Mouse (Mus musculus) intestine, embryonic 15.5 days (tissue): ENCODE data around the gene Cldn4. TPM values are rescaled to one million over a fixed set of nuclear protein-coding genes. Genes with fewer than 3 reads are reported as not detected.

Experiments used
- ATAC-seq: fragments of 200-750 bp; cut with Nextera tagmentation; 2 replicates; pipeline ENCODE4 v1.8.0; 2017; ENCODE audit warnings: moderate TSS enrichment, moderate library complexity
- H3K27ac ChIP-seq: fragments of 300-500 bp; sonication (generic); 2 replicates; pipeline ENCODE4 v1.5.1; 2015; ENCODE audit warnings: mild to moderate bottlenecking, inconsistent platforms
- H3K27me3 ChIP-seq: fragments of 300-500 bp; sonication (generic); replicated peaks from 2 replicates; pipeline ENCODE4 v1.6.1; 2015; ENCODE audit warnings: inconsistent platforms
- H3K36me3 ChIP-seq: fragments of 300-500 bp; sonication (generic); 2 replicates; pipeline ENCODE4 v1.6.1; 2015; ENCODE audit warnings: inconsistent platforms
- H3K4me1 ChIP-seq: fragments of 300-500 bp; sonication (generic); replicated peaks from 2 replicates; pipeline ENCODE4 v1.6.1; 2015; ENCODE audit warnings: inconsistent platforms
- H3K4me2 ChIP-seq: fragments of 300-500 bp; sonication (generic); replicated peaks from 2 replicates; pipeline ENCODE4 v1.6.1; 2015; ENCODE audit warnings: mild to moderate bottlenecking, inconsistent platforms
- H3K4me3 ChIP-seq: fragments of 300-500 bp; sonication (generic); replicated peaks from 2 replicates; pipeline ENCODE4 v1.5.1; 2015; ENCODE audit warnings: inconsistent platforms
- H3K9ac ChIP-seq: fragments of 300-500 bp; sonication (generic); 2 replicates; pipeline ENCODE4 v1.6.1; 2015; ENCODE audit warnings: inconsistent platforms
- H3K9me3 ChIP-seq: fragments of 300-500 bp; sonication (generic); 2 replicates; pipeline ENCODE4 v1.6.1; 2016; ENCODE audit warnings: inconsistent platforms
- WGBS: fragments of 180-500 bp; shearing (Covaris S2); methylation state at CpG from one replicate; pipeline ENCODE4 v1.1.7; 2015; 5-methylcytosine and 5-hydroxymethylcytosine counted together
- polyA plus RNA-seq: library from polyadenylated mRNA; unstranded; fragments of >200 nt; fragmentation: Nextera tagmentation; extraction: Ambion mirVana; gene quantifications from 2 replicates; pipeline ENCODE4 v1.2.1, GENCODE M21; 2015

The Cldn4 gene
- polyA plus RNA-seq: 45.6 and 49.2 TPM in 2 replicates

GRCm38 (mm10) chr5:134946857-134947255, at the start of gene Cldn4:
Cldn4 (minus strand) TSS chr5:134946934.
- H3K9me3 ChIP-seq: no peaks in the 10 kb centered on the region
- peak within 1 kb of the TSS; percentile 88 for H3K27ac ChIP-seq
- 0 out of 2 replicates have a peak, but pooled peaks cover 7% of the 10 kb centered on the region for H3K27me3 ChIP-seq
- peak within 1 kb of the TSS; percentile 45 for H3K4me3 ChIP-seq
- peak within 1 kb of the TSS; percentile 52 for H3K9ac ChIP-seq
- WGBS: 13% methylated on average over 11 of the region's 11 CpGs
- ATAC-seq: peak; percentile 81
- H3K4me1 ChIP-seq: peaks cover 24% of the 10 kb centered on the region
- no peaks in the 10 kb centered on the region for H3K36me3 ChIP-seq
- H3K4me2 ChIP-seq: peak within 1 kb of the TSS; percentile 46

DNA sequence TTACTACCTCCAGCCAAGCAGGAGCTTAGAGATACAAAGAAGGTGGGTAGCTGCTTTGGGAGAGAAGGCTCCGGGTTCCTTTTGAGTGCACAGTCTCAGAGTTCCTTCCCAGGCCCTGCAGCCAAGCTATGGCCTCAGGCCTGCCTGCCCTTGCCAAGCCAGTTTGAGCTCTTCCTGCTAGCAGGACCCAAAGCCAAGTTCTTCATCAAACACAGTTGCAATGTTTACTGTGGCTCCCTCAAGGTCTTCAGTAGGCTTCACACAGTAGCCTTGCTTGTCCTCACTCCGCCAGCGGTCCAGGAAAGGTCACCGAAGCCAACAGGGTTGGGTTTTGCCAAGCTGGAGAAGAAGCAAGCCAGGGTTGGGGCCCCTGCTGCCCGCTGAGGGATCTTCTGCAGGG, 45.8 kb upstream of the Cldn4 start:
- Histone ChIP-seq H3K27me3 (peaks cover 5% of the 10 kb centered on the region), H3K9me3 (no peaks in the 10 kb centered on the region), H3K9ac (no peak overlapping the region), H3K36me3 (no peaks in the 10 kb centered on the region), H3K4me3 (no peak overlapping the region), H3K27ac (no peak overlapping the region; the same call in 1 of the 2 replicates), H3K4me2 (no peak overlapping the region), H3K4me1 (0 out of 2 replicates have a peak, but pooled peaks cover 2% of the 10 kb centered on the region)
- 74% methylated on average over 5 of the region's 5 CpGs for WGBS
- peak; percentile 22; the same call in 1 of the 2 replicates for ATAC-seq

- H3K4me1 ChIP-seq: peaks cover 11% of the 10 kb centered on the region
- H3K4me2 ChIP-seq: peak overlapping the region; percentile 47
- H3K4me3 ChIP-seq: no peak overlapping the region
- H3K36me3 ChIP-seq: no peaks in the 10 kb centered on the region
- H3K27me3 ChIP-seq: peaks cover 34% of the 10 kb centered on the region
- H3K9ac ChIP-seq: no peak overlapping the region
- 59% methylated on average over 6 of the region's 6 CpGs for WGBS
- no peaks in the 10 kb centered on the region for H3K9me3 ChIP-seq
- no peak for ATAC-seq
- no peak overlapping the region for H3K27ac ChIP-seq
Observed at GRCm38 (mm10) chr5:134989741-134990140, 43.0 kb upstream of the Cldn4 start.

DNA sequence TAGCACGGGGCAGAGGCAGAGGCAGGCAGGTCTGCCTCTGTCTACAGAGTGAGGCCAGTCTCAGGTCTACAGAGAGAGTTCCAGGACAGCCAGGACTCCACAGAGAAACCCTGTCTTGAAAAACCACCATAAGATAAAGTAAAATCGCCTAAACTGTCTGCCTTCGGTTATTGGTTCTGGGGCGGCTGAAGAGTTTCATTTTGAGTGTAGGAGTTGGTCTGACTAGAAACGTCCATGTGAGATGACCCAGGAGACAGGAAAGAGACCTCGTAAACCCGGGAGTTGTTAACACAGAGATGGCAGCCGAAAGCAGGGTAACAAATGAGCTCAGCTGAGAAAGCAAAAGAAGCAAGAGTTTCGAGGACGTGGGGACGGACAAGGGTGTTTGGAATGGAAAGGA, 42.4 kb upstream of the Cldn4 start:
- Histone ChIP-seq H3K27ac (peak overlapping the region; percentile 29; the same call in 1 of the 2 replicates), H3K27me3 (peaks cover 36% of the 10 kb centered on the region), H3K36me3 (no peaks in the 10 kb centered on the region), H3K4me3 (peak overlapping the region; percentile 21), H3K4me1 (peaks cover 13% of the 10 kb centered on the region), H3K9ac (0 out of 2 replicates have a peak overlapping the region, but pooled peaks have one; percentile 6), H3K9me3 (no peaks in the 10 kb centered on the region), H3K4me2 (peak overlapping the region; percentile 47)
- ATAC-seq: no peak
- 45% methylated on average over 11 of the region's 11 CpGs for WGBS

GRCm38 (mm10) chr5:134986298-134987268, 39.8 kb upstream of the Cldn4 start:
- 4% methylated on average over 79 of the region's 79 CpGs for WGBS
- Histone ChIP-seq H3K4me3 (peak overlapping the region; percentile 46), H3K4me2 (peak overlapping the region; percentile 59), H3K9ac (peak overlapping the region; percentile 58), H3K27me3 (peaks cover 36% of the 10 kb centered on the region), H3K27ac (peak overlapping the region; percentile 90), H3K9me3 (no peaks in the 10 kb centered on the region), H3K4me1 (peaks cover 13% of the 10 kb centered on the region), H3K36me3 (no peaks in the 10 kb centered on the region)
- peak; percentile 19 for ATAC-seq

DNA sequence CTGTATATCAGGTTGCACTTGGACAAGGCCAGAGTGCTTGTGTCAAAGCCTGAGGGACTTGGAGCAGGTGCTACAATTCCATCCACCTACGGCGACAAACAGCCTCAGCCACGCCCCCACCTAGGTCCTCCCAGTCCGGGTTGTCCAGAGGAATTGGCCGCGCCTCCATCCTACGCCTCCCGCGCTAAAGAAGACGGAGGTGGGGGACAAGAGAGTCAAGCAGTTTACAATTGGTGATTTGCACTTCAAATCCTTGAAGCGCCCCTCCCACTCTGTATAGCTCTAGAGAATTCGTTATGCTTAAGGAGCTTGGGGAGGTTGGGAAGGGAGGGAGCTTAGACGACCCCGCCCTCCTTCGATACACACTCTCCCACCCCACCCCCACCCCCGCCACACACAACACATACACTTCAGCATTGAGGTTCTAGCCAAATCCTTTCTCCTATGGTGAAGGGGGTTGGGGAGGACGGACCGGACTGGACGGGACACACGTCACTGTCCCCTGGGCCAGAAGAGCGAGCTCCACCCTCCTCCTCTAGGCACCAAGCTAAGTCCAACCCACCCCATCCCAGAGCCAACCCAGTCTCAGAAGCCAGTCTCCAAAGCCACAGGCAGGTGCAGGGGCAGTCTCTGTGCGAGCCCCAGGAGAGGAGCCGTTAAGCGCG, 39.0 kb upstream of the Cldn4 start, which contains the start of gene Cldn3:
TSS of gene Cldn3 (plus strand) at position 582 of the 665 bp plus-strand sequence.
- peak; percentile 91 for ATAC-seq
- under 1% methylated on average over 25 of the region's 25 CpGs for WGBS
- Histone ChIP-seq H3K36me3 (no peaks in the 10 kb centered on the region), H3K27me3 (peaks cover 36% of the 10 kb centered on the region), H3K27ac (peak within 1 kb of the TSS; percentile 90), H3K9me3 (no peaks in the 10 kb centered on the region), H3K4me2 (peak within 1 kb of the TSS; percentile 59), H3K9ac (peak within 1 kb of the TSS; percentile 58), H3K4me1 (peaks cover 13% of the 10 kb centered on the region), H3K4me3 (peak within 1 kb of the TSS; percentile 46)

DNA sequence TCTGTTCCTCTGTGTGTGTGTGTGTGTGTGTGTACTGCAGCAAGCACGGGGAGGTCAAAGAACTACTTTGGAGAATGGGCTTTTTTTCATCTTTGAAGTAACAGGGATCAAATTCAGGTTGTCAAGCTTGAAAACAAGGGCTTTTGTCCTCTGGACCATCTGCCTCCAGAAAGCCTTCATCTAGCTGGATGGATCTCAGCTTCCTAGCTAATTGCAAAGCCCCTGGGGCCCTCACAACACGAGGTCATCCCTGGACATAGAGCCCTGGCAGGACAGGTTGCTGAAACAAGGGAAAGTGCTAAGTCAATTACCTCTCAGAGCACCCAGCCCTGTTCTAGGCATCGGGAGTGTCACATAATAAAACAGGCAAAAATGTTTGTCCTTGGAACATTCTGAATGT, 37.0 kb upstream of the Cldn4 start:
- no peaks in the 10 kb centered on the region for H3K36me3 ChIP-seq
- no peak overlapping the region for H3K9ac ChIP-seq
- H3K4me2 ChIP-seq: no peak overlapping the region
- ATAC-seq: no peak
- no peak overlapping the region for H3K4me3 ChIP-seq
- peaks cover 13% of the 10 kb centered on the region for H3K4me1 ChIP-seq
- H3K27me3 ChIP-seq: peaks cover 36% of the 10 kb centered on the region
- 27% methylated on average over 3 of the region's 3 CpGs for WGBS
- H3K9me3 ChIP-seq: no peaks in the 10 kb centered on the region
- H3K27ac ChIP-seq: peak overlapping the region; percentile 60; the same call in 1 of the 2 replicates

DNA sequence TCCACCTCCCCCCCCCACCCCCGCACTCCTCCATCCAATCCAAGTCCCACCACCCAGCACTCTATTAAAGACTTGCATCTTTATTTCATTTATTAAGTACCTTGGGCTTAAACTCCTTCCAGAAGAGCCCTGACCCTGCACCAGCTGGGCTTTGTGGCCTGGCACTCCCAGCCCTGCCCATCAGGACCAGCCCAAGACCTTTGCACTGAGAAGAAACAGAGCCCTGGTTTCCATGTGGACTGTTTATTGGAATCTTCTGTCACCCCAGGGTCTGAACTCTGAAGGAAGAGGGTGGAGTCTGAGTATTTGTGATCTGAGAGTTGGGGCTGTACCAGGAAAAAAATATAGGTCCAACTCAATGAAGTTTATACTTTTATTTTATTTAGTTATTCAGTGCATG, 36.4 kb upstream of the Cldn4 start:
- Histone ChIP-seq H3K4me1 (peaks cover 13% of the 10 kb centered on the region), H3K9ac (no peak overlapping the region), H3K4me3 (no peak overlapping the region), H3K4me2 (no peak overlapping the region), H3K9me3 (no peaks in the 10 kb centered on the region), H3K27ac (no peak overlapping the region), H3K27me3 (peaks cover 36% of the 10 kb centered on the region), H3K36me3 (no peaks in the 10 kb centered on the region)
- 78% methylated on average over 1 of the region's 1 CpGs for WGBS
- no peak for ATAC-seq

DNA sequence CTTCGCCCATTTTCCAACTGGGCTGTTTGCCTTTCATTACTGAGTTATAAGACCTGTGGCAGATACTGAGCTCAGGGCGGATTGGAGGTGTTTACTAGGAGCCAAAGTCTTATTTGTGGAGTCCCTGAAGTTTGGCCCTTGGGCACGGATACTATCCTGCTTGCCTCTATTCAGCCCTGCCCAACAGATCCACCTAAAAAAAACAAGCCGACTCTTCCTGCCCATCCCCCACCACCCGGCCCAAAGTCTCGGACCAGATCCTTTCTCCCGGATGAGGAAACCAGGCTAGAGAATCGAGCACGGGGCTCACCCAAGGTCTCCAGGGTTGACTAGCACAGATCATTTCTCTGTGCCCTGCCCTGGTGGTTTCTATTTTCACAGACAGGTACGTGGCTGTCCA, 34.4 kb upstream of the Cldn4 start:
- no peaks in the 10 kb centered on the region for H3K36me3 ChIP-seq
- H3K4me2 ChIP-seq: peak overlapping the region; percentile 31
- no peak overlapping the region for H3K9ac ChIP-seq
- H3K4me1 ChIP-seq: peaks cover 13% of the 10 kb centered on the region
- H3K27me3 ChIP-seq: peaks cover 17% of the 10 kb centered on the region
- H3K27ac ChIP-seq: peak overlapping the region; percentile 44
- no peaks in the 10 kb centered on the region for H3K9me3 ChIP-seq
- ATAC-seq: no peak
- WGBS: 46% methylated on average over 10 of the region's 10 CpGs
- no peak overlapping the region for H3K4me3 ChIP-seq

DNA sequence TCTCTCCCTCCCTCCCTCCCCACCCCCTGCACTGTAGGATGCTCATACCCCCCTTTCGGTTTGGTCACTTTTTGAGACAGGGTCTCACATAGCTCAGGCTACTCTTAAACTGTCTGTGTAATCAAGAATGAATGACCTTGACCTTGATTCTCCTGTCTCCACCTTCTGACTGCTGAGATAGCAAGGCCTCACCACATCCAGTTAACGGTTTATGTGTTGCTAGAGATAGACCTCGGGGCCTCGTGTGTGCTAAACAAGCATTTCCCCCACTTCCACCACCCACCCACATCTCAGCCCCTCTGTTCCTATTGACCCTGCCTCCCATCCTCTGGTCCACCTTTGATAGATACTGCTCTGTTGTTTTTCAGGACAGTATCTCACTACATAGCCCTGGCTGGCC, 31.1 kb upstream of the Cldn4 start:
- no peaks in the 10 kb centered on the region for H3K9me3 ChIP-seq
- no peak overlapping the region for H3K27ac ChIP-seq
- no peak overlapping the region for H3K4me3 ChIP-seq
- 0 out of 2 replicates have a peak, but pooled peaks cover 7% of the 10 kb centered on the region for H3K4me1 ChIP-seq
- no peak overlapping the region for H3K9ac ChIP-seq
- 74% methylated on average over 4 of the region's 4 CpGs for WGBS
- no peak overlapping the region for H3K4me2 ChIP-seq
- no peaks in the 10 kb centered on the region for H3K27me3 ChIP-seq
- no peak for ATAC-seq
- no peaks in the 10 kb centered on the region for H3K36me3 ChIP-seq

GRCm38 (mm10) chr5:134976577-134977250, 30.0 kb upstream of the Cldn4 start:
- H3K4me2 ChIP-seq: no peak overlapping the region

More at GRCm38 (mm10) chr5:134976577-134977250, 30.0 kb upstream of the Cldn4 start:
- WGBS: 82% methylated on average over 14 of the region's 14 CpGs
- Histone ChIP-seq H3K9ac (no peak overlapping the region), H3K4me1 (0 out of 2 replicates have a peak, but pooled peaks cover 7% of the 10 kb centered on the region), H3K36me3 (no peaks in the 10 kb centered on the region), H3K4me3 (no peak overlapping the region), H3K27me3 (no peaks in the 10 kb centered on the region), H3K27ac (no peak overlapping the region), H3K9me3 (no peaks in the 10 kb centered on the region)
- ATAC-seq: no peak
